Mouse (Mus musculus) embryonic facial prominence, embryonic 13.5 days (tissue): ENCODE measurements at regions not wholly inside any gene's neighbourhood (a gene's known extent, or its start where the extent isn't known, plus 50 kb on each side); places are given as distances from the start of the nearest gene placed in this dataset.

Source experiments
- ATAC-seq: fragments of 200-750 bp; cut with Nextera tagmentation; 2 replicates; pipeline ENCODE4 v1.8.0; 2017; ENCODE audit warnings: low read depth; ENCODE audit not compliant: insufficient number of reproducible peaks, insufficient read depth, low FRiP score, low TSS enrichment
- H3K27ac ChIP-seq: fragments of 300-500 bp; sonication (generic); 2 replicates; pipeline ENCODE4 v1.5.1; 2015; ENCODE audit warnings: moderate library complexity, mild to moderate bottlenecking, inconsistent platforms
- H3K27me3 ChIP-seq: fragments of 300-500 bp; sonication (generic); 2 replicates; pipeline ENCODE4 v1.6.1; 2015; ENCODE audit warnings: mild to moderate bottlenecking, inconsistent platforms
- H3K36me3 ChIP-seq: fragments of 300-500 bp; sonication (generic); 2 replicates; pipeline ENCODE4 v1.6.1; 2015; ENCODE audit warnings: mild to moderate bottlenecking, inconsistent platforms
- H3K4me1 ChIP-seq: fragments of 300-500 bp; sonication (generic); 2 replicates; pipeline ENCODE4 v1.6.1; 2015; ENCODE audit warnings: inconsistent platforms
- H3K4me2 ChIP-seq: fragments of 300-500 bp; sonication (generic); 2 replicates; pipeline ENCODE4 v1.6.1; 2015; ENCODE audit warnings: moderate library complexity, mild to moderate bottlenecking, inconsistent platforms
- H3K4me3 ChIP-seq: fragments of 300-500 bp; sonication (generic); 2 replicates; pipeline ENCODE4 v1.5.1; 2015; ENCODE audit warnings: mild to moderate bottlenecking, inconsistent platforms
- H3K9ac ChIP-seq: fragments of 300-500 bp; sonication (generic); 2 replicates; pipeline ENCODE4 v1.6.1; 2015; ENCODE audit warnings: mild to moderate bottlenecking, inconsistent platforms
- H3K9me3 ChIP-seq: fragments of 300-500 bp; sonication (generic); 2 replicates; pipeline ENCODE4 v1.6.1; 2016; ENCODE audit warnings: inconsistent platforms
- WGBS: fragments of 180-500 bp; shearing (Covaris S2); methylation state at CpG from one replicate; pipeline ENCODE4 v1.1.7; 2015; ENCODE audit warnings: mixed read lengths; 5-methylcytosine and 5-hydroxymethylcytosine counted together

DNA sequence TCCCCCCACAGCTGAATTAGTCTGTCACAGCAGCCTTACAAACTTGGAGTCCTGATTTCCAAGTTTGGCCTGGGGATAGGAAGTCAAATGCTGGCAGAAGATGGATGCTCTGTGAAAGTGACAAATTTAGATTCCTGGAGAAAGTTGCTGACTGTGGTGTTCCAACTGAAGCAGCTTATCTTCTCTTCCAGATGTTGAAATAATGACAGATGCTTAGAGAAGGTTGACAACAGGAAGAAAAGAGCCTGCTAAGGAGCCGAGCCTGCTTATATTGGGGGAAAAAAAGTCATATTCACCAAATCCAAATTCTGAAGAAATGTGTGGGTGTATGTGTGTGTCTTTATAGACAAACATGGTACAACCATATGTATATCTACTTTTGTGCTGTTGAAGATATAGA lies 1380.4 kb upstream of the Cdh8 start:
- Histone ChIP-seq H3K4me2 (no peak overlapping the region), H3K36me3 (no peaks in the 10 kb centered on the region), H3K4me1 (no peaks in the 10 kb centered on the region), H3K27me3 (no peaks in the 10 kb centered on the region), H3K9ac (no peak overlapping the region), H3K9me3 (no peaks in the 10 kb centered on the region), H3K4me3 (no peak overlapping the region), H3K27ac (no peak overlapping the region)
- ATAC-seq = no peak
- 78% methylated on average over 1 of the region's 1 CpGs for WGBS

DNA sequence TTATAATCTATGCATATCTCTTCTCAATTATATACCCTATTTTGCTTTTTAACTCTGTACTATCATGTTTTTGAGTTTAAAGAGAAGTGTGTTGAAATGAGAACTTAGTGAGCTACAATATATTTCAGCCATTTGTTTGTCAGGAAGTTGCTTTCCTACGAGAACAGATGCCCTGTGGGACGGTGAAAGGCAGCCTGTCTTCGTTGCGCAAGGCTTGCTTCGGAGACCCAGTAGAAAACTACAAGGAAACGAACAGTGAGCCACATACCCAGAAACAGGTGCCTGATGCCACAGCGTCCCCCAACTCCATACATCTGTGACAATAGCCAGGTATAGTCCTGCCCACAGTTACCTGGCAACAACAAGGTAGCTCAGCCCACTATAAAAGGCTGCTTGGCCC lies 1377.7 kb upstream of the Cdh8 start:
- no peak overlapping the region for H3K4me3 ChIP-seq
- 86% methylated on average over 7 of the region's 7 CpGs for WGBS
- H3K4me1 ChIP-seq = no peaks in the 10 kb centered on the region
- H3K9ac ChIP-seq = no peak overlapping the region
- no peaks in the 10 kb centered on the region for H3K9me3 ChIP-seq
- H3K36me3 ChIP-seq = no peaks in the 10 kb centered on the region
- ATAC-seq = no peak
- no peaks in the 10 kb centered on the region for H3K27me3 ChIP-seq
- no peak overlapping the region for H3K27ac ChIP-seq
- H3K4me2 ChIP-seq = no peak overlapping the region

DNA sequence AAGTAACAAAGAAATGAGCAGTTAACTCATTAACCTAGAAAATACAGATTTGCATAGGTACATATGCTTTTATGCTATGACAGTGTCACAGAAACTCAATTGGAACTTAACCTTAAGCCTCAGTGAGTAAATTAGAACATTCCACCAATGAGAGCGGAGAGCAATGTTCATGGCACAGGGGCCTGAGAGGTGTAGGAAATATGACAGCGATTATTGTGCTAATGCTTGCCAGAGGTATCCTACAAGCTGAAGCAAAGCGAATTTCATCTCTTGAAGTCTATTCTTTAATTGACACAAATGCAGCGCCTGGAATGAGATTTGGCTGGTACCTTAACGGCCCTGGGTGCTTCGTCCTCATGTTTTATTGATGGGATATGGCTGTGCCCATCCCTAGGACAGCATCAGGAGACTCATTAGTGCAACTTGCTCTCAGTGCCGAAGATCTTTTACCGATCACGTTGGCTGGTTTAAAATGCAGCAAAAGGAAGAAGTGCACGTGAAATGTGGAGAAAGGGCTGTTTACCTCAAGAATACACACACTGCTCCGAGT lies 1374.4 kb upstream of the Cdh8 start:
- WGBS = 78% methylated on average over 11 of the region's 11 CpGs
- no peak overlapping the region for H3K9ac ChIP-seq
- H3K4me3 ChIP-seq = no peak overlapping the region
- no peak overlapping the region for H3K27ac ChIP-seq
- no peaks in the 10 kb centered on the region for H3K27me3 ChIP-seq
- no peaks in the 10 kb centered on the region for H3K36me3 ChIP-seq
- no peaks in the 10 kb centered on the region for H3K4me1 ChIP-seq
- no peaks in the 10 kb centered on the region for H3K9me3 ChIP-seq
- no peak overlapping the region for H3K4me2 ChIP-seq
- no peak for ATAC-seq

DNA sequence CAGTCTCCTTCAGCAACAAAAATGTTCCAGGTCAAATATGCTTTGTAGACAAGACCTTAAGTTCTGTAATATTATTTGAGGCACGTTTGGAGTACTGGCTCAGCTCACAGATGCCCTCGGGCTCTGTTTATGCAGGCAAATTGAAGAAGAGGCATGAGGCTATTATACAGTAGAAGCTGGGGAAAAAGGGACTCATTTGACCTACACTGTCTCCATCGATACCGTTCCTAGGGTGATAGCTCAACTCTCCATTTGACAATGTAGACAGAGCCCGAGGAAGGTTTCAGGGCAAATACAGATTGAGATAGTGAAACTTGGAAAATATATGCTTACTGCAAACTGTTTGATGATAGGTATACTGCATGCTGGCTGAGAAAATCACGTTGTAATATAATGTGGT lies 1371.9 kb upstream of the Cdh8 start:
- no peak for ATAC-seq
- 70% methylated on average over 6 of the region's 6 CpGs for WGBS
- no peaks in the 10 kb centered on the region for H3K4me1 ChIP-seq

DNA sequence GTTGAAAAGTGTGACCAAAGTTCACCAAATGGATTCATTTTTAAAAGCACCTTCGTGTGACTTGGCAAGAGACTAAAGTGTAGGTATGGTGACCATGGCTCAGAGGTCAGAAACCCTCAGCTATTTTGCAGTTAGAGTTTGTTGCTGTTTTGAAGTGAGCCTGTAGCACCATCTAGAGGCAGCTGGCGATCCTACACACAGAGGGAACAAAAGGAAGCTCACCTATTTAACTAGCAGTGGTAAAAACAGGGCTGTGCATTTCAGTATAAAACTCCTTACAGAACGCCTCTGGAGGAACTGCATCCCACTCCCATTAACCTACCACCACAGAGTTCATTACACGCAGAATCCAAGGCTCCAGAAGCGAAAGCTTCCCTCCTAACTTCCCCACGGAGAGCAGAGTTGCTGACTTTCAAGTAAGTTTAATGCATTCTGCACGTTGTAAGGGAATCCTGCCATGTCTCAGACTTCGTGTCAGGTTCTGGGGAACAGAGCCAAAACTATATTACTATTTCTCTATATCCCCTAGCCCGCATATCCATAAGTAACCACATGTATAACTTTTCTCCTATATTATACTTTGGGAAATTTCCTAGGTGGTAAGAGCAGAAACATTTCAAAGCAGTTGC lies 1356.6 kb upstream of the Cdh8 start:
- H3K4me1 ChIP-seq = no peaks in the 10 kb centered on the region
- ATAC-seq = no peak
- WGBS = 17% methylated on average over 9 of the region's 9 CpGs
- no peak overlapping the region for H3K27ac ChIP-seq
- H3K4me3 ChIP-seq = peak overlapping the region; percentile 31
- H3K4me2 ChIP-seq = peak overlapping the region; percentile 55
- H3K36me3 ChIP-seq = no peaks in the 10 kb centered on the region
- H3K9ac ChIP-seq = peak overlapping the region; percentile 65
- no peaks in the 10 kb centered on the region for H3K9me3 ChIP-seq
- H3K27me3 ChIP-seq = no peaks in the 10 kb centered on the region

More for the DNA sequence above, 1371.9 kb upstream of the Cdh8 start:
- no peaks in the 10 kb centered on the region for H3K9me3 ChIP-seq
- no peak overlapping the region for H3K4me2 ChIP-seq
- no peaks in the 10 kb centered on the region for H3K36me3 ChIP-seq
- H3K27me3 ChIP-seq = no peaks in the 10 kb centered on the region
- H3K27ac ChIP-seq = no peak overlapping the region
- H3K9ac ChIP-seq = no peak overlapping the region
- H3K4me3 ChIP-seq = no peak overlapping the region

DNA sequence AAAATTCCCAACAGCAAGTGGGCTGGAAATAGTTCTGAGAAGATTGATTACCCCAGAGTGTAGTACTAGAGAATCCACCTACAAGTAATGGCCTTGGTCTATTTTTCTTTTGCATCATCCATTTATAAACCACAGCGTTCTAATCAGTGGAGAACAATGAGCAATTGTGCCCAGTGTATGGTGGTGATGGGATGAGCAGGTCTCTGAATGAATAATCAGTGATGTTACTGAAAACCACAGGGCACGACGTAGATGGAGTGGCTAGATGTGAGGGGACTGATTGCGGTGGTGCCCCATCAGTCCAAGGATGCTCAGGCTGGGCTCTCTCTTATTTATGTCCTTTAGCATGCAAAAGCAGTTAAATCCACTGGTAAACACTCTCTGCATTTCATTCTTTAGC lies 1353.3 kb upstream of the Cdh8 start:
- no peak for ATAC-seq
- Histone ChIP-seq H3K9me3 (no peaks in the 10 kb centered on the region), H3K36me3 (no peaks in the 10 kb centered on the region), H3K4me2 (no peak overlapping the region), H3K4me3 (no peak overlapping the region), H3K9ac (no peak overlapping the region), H3K27me3 (no peaks in the 10 kb centered on the region), H3K4me1 (no peaks in the 10 kb centered on the region), H3K27ac (no peak overlapping the region)
- 70% methylated on average over 4 of the region's 4 CpGs for WGBS

DNA sequence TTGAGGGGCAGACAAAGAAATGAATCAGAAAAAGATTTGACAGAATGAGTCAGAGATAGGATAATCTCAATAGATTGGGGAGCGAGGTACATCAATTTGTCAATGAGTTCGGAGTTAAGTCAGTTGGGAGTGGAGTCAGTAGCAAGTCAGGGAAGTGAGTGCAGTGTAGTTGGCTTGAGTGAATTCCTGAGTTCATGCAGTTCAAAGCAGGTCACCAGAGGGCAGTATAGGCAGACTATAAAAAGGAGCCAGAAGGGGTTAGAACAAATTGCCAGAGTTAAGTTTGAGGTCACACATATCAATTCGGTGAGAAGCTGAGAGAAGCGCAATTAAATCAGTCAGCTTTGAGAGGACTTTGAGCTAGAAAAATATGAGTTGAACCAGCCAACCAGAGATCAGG lies 1317.7 kb upstream of the Cdh8 start:
- Histone ChIP-seq H3K9ac (no peak overlapping the region), H3K9me3 (no peaks in the 10 kb centered on the region)
- ATAC-seq = no peak

DNA sequence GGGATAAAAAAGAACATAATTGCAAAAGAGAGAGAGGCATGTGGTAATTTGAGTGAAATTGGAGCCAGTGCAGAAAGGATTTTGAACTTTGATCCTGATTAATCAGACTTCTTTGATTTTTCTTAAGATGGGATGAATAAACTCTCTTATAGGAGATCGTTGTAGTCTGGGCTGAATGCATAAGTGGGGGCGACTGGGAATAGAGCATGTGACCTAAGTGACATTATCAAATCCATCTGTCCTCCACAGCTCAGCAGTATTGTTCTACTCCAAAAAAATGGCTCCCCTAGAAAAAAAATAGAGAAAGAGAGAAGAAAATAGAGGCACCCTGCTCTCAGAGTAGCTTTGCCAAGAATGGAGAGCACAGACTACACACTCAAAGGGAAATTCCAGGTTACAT lies 1286.1 kb upstream of the Cdh8 start:
- no peak for ATAC-seq
- Histone ChIP-seq H3K4me1 (no peaks in the 10 kb centered on the region), H3K4me2 (no peak overlapping the region), H3K4me3 (no peak overlapping the region), H3K9me3 (no peaks in the 10 kb centered on the region), H3K9ac (no peak overlapping the region), H3K36me3 (no peaks in the 10 kb centered on the region), H3K27ac (no peak overlapping the region), H3K27me3 (no peaks in the 10 kb centered on the region)
- 13% methylated on average over 2 of the region's 2 CpGs for WGBS

More for the DNA sequence above, 1317.7 kb upstream of the Cdh8 start:
- Histone ChIP-seq H3K4me3 (no peak overlapping the region), H3K27ac (no peak overlapping the region), H3K36me3 (no peaks in the 10 kb centered on the region), H3K4me1 (no peaks in the 10 kb centered on the region), H3K4me2 (no peak overlapping the region), H3K27me3 (no peaks in the 10 kb centered on the region)
- WGBS = 74% methylated on average over 4 of the region's 4 CpGs

DNA sequence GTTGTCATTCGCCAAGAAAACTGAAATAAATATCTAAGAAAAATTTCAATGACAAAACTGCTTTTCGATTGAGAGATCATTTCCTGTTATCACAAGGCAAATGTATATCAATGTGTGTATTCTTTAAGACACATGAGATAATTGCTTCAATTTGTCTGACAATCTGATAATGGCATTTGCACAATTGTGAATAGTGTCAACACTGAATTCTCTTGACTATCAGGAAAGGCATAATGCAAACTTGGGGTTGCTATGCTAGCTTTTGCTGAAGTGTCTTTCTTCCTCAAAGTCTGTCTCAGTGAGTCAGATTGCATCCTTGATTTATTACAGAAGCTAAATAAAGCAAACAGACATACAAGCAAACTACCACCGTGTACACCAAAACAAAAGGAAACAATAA lies 1278.8 kb upstream of the Cdh8 start:
- Histone ChIP-seq H3K9ac (no peak overlapping the region), H3K9me3 (no peaks in the 10 kb centered on the region), H3K27ac (no peak overlapping the region), H3K27me3 (no peaks in the 10 kb centered on the region), H3K36me3 (no peaks in the 10 kb centered on the region), H3K4me1 (no peaks in the 10 kb centered on the region), H3K4me3 (no peak overlapping the region), H3K4me2 (no peak overlapping the region)
- 78% methylated on average over 3 of the region's 3 CpGs for WGBS
- ATAC-seq = no peak

DNA sequence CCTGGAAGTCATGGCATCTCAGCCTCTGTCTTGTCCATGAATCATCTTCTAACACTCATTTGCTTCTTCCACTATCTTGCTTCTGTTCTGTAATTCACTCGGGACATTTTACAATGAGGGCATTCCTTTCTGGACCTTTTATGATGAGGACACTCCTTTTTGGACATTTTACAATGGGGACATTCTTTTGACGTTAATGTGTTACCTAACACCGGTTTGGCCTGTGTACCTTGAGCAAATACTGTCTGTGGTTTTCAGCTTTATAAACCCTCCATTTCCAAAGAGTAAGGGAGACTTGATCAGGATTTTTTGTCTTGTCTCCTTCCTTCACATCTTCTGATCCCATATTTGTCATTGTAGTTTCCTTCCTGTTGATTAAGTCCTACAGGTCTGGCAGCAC lies 1262.3 kb upstream of the Cdh8 start:
- Histone ChIP-seq H3K4me3 (no peak overlapping the region), H3K9ac (no peak overlapping the region), H3K36me3 (no peaks in the 10 kb centered on the region), H3K27ac (no peak overlapping the region), H3K27me3 (no peaks in the 10 kb centered on the region), H3K4me1 (no peaks in the 10 kb centered on the region), H3K4me2 (no peak overlapping the region), H3K9me3 (no peaks in the 10 kb centered on the region)
- ATAC-seq = no peak
- 82% methylated on average over 3 of the region's 3 CpGs for WGBS
